Mouse (Mus musculus): ENCODE results near the gene Copa.

DNA sequence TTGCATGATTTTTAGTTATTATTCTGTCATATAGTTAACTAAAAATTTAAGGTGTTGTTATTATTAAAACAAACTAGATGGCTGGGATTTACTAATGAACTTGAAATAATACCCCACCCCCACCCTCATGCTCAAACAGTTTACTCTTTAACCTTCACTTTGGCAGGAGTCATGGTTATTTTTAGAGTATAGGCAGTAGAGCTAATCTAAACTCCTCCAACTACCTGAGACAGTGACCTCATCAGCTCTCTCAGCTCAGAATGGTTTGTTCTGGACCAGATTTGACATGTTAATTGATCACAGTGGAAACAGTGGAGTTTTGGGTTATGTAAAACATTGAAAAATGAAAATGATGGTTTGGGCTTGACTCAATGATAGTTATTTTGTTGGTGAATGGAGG is 78.2 kb downstream of the Copa start:
- TF ChIP-seq CTCF (IDR thresholded peaks at IDR 0.05; ENCODE audit: low read depth) (no peak), EP300 (IDR thresholded peaks at IDR 0.05; ENCODE audit: low read depth) (no peak)

All from liver, postnatal 0 days (tissue).